Mouse (Mus musculus): ENCODE measurements around the gene Ypel2.

DNA sequence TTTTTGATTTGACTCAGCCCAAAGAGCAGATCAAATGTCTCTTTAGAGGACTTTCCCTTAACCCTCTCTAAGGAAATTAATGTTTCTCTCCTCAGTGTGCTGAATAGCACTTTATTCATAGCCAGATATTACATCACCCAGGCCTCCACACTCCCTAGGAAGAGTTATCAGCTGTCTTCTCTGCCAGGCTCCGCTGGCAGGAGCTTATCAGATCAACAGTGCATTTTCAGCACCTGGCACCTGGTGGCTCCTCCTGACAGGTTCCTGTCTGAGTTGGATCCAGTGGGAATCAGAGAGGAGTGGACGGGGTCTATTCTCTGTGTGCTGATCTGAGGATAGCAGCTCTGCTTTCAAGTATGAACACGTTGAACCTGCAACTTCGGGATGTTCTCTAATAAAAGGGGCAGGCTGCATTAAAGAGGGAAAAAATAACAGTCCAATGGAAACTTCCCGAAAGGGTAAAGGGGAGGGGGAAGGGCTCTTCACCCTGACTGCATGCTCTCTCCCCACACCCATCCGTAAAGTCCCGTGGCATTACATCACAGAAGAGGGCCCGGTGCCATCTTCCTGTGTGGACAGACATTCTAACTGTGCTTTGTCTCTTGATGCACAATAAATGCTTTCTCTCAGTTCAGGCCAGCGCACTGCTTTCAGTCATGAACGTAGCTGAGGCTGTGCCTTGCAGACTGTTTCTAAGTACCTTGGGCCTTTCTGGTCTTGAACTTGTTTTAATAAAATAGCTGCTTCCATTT, 8.7 kb upstream of the Ypel2 start:
- TF ChIP-seq CTCF (IDR thresholded peaks at IDR 0.05; ENCODE audit: borderline replicate concordance, control insufficient read depth, extremely low read depth, insufficient read depth, low read length, poor library complexity) (no peak), POLR2A (IDR thresholded peaks at IDR 0.05; ENCODE audit: control insufficient read depth, extremely low read depth, insufficient read depth, low read length, poor library complexity) (no peak)

Measured in thymus, adult 2 months (tissue).